Mouse (Mus musculus): ENCODE data around the gene Stk32c.

The Stk32c gene

DNA sequence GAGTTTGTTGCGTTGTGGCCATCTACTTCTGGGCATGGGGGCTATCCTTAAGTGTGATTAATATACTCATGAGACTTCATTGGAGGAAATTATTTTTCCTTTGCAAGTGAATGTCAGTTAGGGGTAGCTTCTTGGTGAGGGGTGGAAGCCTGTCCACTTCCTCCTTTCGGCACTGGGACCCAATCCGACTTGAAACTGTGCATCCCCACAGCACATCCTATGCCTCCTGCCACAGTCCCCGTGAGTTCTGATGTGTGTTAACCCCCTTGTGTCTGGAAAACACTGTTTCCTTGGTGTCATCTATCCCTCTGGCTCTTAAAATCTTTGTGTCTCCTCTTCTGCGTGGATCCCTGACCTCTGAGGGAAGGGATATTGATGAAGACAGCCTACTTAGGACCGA, 11.9 kb downstream of the Stk32c start:
- DNase-seq (ENCODE audit: extremely low read depth, low read depth, low spot score), result no peak

DNA sequence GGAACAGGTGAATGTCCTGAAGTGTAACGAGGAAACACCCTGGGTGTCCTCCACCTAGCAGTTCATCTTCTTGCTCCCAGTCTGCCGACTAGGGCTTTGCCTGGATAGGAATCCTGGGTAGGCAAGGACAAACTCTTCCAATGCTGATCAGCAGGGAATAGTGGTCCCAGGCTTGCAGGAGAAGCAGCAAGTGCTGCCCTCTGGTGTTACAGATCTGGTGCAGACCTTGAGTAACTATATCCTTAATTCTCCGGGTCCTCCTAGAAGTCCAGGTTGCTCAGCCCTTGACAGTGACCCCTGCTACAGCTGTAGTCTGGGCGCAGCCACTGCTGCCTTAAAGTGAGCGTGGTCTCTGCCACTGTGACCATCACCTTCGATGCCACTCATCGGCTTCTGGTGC, 13.0 kb downstream of the Stk32c start:
- no peak for DNase-seq (ENCODE audit: extremely low read depth, low read depth, low spot score)

DNA sequence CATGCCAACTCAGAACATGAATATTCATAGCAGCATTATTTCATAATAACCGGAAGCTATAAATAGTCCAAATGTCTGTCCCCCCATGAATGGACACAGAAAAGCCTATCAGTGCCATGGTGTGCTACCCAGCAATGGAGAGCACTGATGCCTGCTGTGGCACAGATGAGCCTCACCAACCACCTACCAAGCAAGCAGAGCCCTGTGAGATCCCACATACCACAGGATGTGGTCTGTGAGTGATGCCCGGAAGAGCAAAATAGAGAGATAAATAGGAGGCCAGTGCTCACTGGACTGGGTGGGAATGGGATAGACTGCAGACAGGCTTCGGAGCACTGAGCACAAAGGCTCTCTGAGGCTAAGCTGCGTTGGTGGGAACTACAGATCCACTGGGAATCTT, 16.1 kb downstream of the Stk32c start:
- DNase-seq (ENCODE audit: extremely low read depth, low read depth, low spot score), result no peak

DNA sequence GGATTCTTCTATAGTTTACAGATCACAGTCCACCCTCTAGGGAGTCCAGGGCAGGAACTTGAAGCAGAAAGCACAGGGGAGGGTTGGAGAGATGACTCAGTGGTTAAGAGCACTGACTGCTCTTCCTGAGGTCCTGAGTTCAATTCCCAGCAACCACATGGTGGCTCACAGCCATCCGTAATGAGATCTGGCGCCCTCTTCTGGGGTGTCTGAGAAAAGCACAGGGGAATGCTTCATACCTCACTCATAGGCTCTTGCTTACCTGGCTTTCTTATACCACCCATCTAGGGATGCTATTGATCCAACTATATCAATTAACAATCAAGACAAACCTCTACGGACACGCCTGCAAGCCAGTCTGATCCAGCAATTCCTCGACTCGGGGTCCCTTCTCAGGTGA, 21.5 kb downstream of the Stk32c start:
- DNase-seq (ENCODE audit: extremely low read depth, low read depth, low spot score), result no peak

DNA sequence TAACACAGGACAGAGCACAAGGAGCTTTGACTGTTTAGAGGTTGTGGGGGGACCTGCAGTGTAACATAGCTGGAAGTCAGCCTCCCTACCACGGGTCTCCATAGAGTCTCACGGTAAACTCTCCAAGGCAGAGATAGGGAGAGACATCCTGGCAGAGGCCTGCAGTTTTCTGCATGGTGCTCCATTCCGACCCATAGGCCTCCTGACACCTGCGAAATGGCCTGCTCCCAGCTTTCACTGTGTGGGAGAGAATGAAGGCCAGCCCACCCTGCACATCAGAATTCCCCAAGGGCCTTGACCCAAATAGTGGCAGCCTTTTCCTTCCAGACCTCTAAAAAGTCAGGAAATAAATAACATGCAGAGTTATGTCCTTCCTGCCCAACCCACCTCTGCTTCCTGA, 22.5 kb downstream of the Stk32c start:
- no peak for DNase-seq (ENCODE audit: extremely low read depth, low read depth, low spot score)

DNA sequence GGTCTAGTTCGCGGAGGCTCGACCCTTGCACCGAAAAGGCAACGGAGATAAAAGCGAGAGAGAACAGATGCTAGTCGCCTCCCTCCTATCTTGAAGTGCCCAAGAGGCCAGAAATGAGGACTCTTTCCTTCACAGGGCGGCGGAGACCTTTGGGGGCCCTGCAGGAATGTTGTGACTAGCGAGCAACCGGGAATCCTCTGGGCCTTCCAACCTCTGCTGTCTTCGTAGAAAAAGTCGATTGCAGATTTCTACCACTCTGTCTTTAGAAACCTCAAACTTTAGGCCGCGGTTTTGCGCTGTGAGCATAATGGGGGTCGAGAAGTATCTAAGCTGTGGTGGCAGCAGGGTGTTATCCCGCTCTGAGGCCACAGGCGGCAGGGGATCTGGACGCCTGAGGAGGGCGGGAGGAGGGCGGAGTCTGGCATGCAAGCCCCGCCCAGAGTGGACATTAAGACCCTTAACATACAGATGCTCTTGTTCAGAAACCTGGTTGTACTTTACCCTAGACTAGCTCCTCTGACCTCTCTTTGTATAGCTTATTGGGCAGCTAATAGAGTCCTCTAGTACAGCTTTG, 24.4 kb downstream of the Stk32c start:
- no peak for DNase-seq (ENCODE audit: extremely low read depth, low read depth, low spot score)

DNA sequence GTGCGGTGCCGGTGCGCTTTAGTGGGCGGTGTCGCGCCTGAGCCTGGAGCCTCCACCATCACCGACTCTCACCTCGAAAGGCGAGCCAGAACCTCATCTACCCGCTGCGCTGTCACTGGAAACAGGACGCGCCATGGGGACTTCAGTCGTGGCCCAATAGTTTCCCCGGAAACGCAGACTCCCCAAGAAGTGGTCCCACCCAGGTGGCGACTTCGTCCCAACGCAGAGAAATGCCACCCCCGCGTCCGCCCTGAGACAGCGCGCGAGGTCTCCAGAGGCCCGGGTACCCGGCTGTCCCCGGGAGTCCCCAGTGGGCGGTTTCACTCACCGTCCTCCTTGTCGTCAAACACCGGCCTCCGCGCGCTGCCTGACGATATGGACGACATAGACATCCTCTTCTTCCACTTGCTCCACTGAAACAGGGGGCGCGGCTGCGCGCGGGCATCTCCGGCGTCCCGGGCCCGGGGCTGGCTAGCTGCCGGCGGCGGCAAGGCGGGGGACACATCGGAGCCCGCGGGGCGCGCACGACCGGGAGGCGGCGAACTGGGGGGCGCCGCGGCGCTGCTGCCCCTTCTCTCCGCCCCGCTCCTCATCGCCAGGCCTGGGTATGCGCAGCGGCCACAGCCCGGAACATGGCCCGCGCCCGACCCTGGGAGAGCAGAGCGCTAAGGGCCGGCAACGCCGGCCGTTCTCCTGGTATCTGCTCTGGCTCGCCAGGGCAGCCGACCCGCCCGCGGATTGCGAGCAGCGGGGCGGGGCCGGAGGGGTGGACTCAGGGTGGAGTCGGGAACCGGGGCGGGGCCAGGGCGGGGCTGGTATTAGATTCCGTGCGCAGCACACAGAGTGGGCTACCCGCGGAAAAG, 25.1 kb downstream of the Stk32c start:
- no peak for DNase-seq (ENCODE audit: extremely low read depth, low read depth, low spot score)

DNA sequence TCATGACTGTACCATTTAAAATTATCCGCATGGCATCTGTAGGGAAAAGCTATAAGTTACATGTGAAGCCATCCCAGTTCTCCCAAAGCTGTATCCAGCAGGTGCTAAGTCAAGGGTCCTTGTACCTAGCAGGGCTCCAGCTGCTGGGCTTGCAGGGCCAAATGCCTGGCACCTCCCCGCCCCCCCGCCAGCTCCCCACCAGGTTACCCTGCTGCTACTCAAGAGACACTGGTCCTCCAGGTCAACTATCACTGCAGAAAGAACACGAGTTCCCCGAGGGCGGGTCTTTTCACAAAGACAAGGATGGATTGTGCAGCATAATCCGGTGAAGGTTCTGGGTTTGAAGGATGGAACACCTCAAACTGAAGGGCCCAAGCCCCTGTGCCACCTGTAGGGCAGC, 25.8 kb downstream of the Stk32c start:
- no peak for DNase-seq (ENCODE audit: extremely low read depth, low read depth, low spot score)

DNA sequence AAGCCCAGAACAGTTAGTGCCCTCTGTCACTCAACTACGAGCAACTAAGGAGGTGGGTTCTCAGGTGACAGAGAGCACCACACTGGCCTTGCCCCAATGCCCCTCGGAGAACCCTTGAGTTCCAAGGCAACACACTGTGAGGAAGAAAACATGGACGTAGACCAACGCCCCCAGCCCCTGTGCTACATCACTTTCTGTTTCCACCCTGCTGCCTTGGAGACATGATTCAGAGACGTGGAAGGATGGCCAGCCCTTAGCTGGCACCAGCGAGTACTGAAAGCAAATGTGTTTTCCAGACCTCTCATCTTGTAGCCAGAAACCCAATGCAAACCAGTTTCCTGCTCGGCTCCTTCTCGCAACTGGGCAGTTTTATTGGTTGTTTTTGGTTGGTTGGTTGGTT, 26.7 kb downstream of the Stk32c start:
- no peak for DNase-seq (ENCODE audit: extremely low read depth, low read depth, low spot score)

DNA sequence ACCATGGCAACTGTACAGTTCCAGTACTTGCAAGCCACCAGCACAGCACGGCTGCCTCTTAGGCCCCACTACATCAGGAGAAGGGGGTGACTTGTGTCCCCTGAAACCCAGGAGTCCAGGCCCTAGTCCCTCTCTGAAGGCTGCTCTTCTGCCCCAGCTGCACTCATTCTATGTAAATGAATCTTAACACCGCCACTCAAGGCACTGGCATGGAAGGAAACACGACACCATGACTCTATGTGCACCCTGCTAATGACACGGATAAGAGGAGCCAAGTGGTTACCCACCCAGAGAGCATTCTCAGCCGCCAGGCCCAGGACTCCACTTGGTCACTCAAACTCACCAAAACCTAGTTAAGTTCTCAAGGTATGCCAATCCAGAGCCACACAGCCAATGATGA, 27.1 kb downstream of the Stk32c start:
- no peak for DNase-seq (ENCODE audit: extremely low read depth, low read depth, low spot score)

DNA sequence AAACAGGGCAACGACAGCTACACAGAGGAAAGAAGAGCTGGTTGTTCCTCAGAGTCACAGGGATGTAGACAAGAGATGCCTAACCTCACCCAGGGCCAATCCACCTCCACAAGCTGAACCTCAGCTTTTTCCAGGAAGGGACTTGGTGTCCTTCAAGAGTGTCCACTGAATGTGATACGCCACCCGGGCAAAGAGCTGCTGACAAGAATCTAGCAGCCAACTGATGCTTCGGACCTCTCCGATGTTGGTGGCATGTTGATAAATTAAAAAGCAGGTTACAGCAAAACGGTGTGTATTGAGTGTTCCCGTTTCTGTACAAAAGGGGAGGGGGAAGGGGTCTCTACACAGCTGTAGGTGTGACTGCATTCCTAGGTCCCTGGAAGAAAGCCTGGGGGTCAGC, 28.3 kb downstream of the Stk32c start:
- no peak for DNase-seq (ENCODE audit: extremely low read depth, low read depth, low spot score)

DNA sequence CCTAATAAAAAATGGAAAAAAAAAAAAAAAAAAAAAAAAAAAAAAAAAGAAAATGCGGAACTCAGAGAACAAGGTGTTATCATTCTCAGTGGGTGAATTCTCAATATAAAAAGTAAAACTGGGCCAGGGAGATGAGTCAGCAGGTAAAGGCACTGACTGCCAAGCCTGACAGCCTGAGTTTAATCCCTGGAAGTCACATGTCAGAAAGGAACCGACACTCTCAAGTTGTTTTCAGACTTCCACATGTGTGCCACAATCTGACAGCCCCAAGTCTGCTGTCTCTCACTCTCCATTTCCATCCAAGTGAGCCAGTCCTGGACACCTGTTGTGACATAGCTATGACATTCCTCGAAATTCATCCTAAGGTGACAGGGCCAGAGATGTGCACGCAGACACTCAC, 28.7 kb downstream of the Stk32c start:
- DNase-seq (ENCODE audit: extremely low read depth, low read depth, low spot score), result no peak

DNA sequence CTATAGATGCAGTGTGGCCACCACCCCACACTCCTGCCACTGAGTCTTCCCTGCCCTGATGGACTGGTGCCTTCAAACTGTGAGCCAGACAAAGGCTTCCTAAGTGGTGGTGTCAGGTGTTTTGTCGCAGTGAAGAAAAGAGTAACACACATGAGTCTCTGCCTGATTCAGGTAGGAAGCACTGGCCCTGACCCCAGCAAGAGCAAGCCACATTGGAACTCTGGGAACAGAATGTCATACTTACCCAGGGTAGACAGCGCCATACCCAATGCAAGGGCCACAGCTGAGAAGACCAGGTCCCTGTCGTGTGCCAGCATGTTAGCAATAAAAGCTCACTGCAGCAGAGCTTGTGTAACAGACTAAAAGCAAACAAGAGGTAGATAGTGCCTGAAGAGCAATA, 33.0 kb downstream of the Stk32c start:
- DNase-seq (ENCODE audit: extremely low read depth, low read depth, low spot score), result no peak

DNA sequence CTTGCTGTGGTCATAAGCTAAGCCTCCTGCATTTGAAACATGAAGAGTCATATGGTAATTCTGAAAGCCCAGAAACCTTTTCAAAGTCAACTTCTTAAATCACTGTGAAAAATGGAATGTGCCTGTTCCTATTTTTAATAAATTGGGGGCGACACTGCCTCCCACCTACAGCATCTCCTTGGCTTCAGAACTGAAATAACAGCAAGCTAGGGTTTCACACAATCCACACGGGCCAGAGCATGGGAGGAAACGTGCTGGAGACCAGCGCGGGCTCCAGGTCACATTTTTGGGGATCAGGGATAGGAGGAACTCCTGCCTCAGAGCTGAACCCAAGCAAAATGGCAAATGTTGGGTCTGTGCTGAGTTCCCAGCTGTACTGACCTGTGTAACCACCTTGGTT, 33.8 kb downstream of the Stk32c start:
- no peak for DNase-seq (ENCODE audit: extremely low read depth, low read depth, low spot score)

DNA sequence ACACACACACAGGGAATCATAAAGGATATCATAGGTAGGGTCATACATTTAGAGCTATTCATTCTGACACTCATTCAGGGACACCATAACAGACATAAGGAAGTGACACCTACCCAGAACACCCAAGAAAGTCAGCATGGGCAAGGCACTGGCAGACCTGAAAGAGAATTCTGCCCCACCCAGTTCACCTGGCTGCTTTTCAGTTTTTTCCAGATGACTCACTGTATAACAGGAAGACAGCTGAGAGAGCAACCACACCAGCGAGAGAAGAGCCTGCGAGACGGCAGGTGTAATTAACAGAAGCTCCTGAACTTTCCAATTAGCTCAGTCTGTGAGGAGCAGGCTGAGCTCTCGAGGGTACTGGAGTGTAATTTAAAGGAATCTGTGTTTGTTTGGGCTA, 44.0 kb downstream of the Stk32c start:
- DNase-seq (ENCODE audit: extremely low read depth, low read depth, low spot score), result no peak

DNA sequence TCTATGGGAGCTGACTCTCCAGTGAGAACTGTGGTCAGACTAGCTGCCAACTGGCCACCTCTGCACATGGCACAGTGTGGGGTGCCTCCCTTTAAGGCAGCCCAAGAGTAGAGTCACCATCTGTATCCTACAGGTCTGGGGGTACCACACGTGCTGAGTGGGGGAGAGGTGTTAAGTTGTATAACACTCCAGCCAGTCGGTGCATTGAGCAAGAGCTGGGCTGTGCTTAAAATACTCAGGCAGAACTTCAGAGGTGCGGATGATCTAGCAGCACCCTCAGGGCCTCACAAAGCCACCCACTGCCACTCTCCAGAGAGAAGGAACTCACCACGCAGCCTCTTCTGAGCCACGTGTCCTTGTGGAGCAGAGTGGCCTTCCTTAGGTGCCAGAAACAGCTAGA, 48.7 kb downstream of the Stk32c start:
- no peak for DNase-seq (ENCODE audit: extremely low read depth, low read depth, low spot score)

DNA sequence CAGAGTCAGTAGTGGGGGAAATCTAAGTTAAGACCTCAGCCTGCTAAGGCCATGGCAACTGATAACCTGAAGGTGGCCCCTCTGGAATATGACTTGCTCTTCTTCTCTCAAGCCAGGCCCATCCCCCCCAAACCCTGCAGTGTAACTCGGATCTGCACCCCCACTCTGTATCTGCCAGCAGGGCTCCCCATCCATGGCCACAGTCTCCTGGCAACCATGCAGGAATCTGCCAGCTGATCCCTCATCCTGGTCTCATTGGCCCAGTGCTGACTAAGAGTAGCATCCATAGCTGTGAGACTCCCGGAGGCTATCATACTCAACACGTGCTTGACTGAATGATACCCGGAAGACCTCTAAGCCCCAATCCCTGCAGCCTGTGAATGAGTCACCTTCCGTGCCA, 54.2 kb downstream of the Stk32c start:
- DNase-seq (ENCODE audit: extremely low read depth, low read depth, low spot score), result no peak

DNA sequence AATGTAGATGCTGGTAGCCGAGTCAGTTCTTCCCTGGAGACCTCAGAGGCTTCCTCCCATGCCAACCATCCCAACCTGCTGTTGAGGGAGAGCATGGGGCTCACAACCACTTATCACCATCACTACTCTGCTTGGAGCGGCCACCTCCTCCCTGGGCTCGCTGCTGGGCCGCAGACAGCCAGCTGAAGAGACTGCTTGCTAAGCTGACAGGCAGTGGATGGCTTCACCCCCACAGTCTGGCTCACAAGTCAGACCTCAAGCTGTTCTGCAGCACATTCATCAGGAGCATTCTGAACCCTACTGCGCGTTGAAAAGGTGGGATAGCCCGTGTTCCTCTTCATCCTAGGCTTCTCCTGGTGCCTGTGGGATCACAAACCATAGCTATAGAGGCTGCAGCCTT, 54.6 kb downstream of the Stk32c start:
- DNase-seq (ENCODE audit: extremely low read depth, low read depth, low spot score), result no peak

DNA sequence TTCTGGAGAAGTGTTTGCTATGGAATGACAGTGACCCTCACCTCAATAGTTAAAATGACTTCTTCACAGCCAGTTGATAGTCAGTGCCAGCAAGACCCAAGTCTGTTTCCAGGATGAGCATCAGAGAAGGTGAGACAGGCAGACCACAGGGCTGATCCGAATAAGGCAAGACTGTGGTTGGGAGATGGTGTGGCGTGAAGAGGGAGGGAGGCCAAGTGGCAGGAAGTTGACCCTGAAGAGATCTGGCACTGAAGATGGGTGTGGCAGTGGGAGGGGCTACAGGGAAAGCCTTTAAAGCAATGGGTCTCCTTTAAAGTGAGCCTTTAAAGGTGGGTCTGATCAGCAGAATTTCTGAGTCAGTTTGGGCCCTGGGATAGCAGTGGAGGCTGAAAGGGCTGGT, 55.6 kb downstream of the Stk32c start:
- no peak for DNase-seq (ENCODE audit: extremely low read depth, low read depth, low spot score)

DNA sequence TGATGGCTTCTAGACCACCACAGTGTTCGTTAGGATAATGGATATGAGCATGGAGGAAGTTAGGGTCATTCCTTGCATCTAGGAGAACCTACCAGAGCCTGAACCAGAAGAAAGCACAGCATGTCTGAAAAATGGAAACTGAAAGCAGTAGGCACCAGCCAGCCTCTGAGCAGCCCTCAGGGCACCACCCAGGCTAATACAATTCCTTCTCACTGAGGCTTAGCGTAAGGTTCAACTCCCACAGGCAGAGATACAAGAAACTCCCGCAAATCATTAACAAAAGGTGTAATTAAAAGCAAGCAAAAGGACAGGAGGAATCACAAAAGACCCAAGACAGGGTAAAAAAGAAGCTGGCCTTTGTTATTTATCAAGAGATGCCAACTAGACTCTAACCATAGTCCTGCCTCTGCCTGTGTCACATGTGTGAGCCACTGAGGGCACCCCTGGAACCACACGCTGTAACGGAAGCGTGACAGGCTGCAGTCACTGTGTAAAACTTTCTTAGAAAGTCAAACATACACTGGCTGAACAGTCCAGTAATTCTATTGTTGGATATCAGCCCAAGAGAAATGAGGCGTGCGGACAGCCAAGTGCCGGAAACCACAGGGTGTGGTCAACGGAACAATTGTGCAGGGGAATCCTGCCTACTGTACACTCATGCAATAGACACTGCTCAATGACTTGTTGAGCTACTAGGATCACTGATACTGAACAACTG, 56.6 kb downstream of the Stk32c start:
- DNase-seq (ENCODE audit: extremely low read depth, low read depth, low spot score), result no peak

DNA sequence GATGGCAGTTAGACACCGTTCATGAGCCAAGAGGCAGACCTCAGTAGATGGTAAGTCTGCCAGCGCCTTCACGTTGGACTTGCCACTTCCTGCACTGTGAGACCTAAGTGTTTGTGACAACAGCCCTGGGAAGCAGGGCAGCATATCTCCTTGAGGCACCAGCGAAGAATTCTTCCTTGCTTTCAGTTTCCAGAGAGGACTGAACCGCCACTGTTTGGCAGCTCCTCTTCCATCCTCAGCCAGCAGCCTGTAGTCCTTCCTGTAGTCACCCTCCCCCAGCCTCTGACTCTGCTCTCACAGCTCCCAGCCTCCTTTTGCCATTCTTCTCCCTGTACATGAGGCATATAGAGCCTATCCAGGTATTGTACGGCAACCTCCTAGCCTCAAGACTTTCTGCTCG, 60.2 kb downstream of the Stk32c start:
- DNase-seq (ENCODE audit: extremely low read depth, low read depth, low spot score), result no peak

DNA sequence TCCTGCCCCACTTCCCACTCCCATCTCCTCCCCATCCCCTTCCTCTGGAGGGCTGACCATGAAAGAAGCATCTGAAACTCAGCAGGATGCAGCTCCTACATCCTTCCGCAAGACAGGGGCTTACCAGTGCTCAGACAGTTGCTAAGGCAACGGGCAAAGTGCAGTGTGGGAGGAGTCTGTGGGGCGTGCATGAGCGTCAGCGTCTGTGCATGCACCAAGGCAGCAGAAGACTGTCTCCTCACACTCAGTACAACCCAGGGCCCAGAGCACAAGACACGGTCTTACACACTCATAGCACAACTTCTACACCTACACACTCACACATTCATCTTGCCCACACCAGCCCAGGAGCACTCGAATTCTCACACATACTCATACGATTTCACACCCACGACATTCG, 62.0 kb downstream of the Stk32c start:
- DNase-seq (ENCODE audit: extremely low read depth, low read depth, low spot score), result no peak

Data from fat pad, adult 2 months (tissue).